Mouse (Mus musculus) heart, adult 9 months (tissue): ENCODE results near the gene Pitpnm1.

ENCODE experiments used
- DNase-seq, 2 experiments: peaks; one replicate each; pipeline ENCODE4 v3.0.0; 2022; ENCODE audit warnings: low spot score in 2 of 2

Gene Pitpnm1

GRCm38 (mm10) chr19:4095802-4096201 is 4.0 kb upstream of the Pitpnm1 start:
- no peak for DNase-seq

GRCm38 (mm10) chr19:4096642-4097440 is 3.0 kb upstream of the Pitpnm1 start, which contains the start of gene Cdk2ap2:
Gene Cdk2ap2, plus strand, starts transcription at chr19:4097182.
- DNase-seq = peak; percentile 98 to 100

DNA sequence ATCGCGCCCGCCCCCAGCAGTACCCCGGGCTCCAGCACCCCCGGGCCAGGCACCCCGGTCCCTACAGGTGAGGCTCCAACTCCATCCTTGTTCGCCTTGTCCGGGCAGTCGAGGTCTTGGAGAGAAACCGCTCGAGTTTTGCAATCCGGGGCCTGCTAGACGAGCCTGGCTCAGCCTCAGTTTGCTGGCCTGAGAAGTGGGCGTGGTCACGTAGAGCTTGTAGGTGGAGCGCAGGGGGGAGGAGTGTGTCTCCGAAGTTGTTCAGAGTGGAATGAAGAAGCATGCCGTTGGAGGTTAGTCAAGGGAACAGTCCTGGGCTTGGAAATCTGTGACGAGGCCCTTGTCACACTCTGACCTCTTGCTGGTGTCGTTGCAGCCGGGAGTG is 2.4 kb upstream of the Pitpnm1 start:
- DNase-seq = no peak

- no peak for DNase-seq
These were observed 1.4 kb upstream of the Pitpnm1 start for GRCm38 (mm10) chr19:4098426-4098825.

DNA sequence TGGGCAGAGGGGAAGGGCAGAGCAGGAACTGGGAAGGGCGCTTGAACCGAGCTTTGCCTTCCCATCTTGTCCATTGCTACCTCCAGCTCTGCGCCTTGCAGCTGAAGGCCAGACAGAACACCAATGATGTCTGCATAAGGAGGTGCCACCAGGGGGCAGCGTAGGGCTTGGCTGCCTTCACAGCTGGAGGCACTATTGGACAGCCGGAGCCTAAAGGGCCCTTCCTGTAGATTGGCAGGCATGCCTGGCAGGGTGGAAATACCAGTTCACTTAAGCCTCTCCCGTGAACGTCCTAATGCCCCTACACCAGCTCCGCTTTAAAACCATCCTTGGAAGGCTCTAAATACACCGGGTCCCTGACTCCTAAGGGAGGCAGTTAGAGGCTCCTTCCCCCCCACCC is 742 bp upstream of the Pitpnm1 start:
- peak; percentile 86 to 93 for DNase-seq

- DNase-seq = peak in 1 of 2 experiments; percentile 29
These were observed 992 bp downstream of the Pitpnm1 start for GRCm38 (mm10) chr19:4100718-4101261.

GRCm38 (mm10) chr19:4101466-4101865 is 1.7 kb downstream of the Pitpnm1 start:
- no peak for DNase-seq

GRCm38 (mm10) chr19:4102049-4102448 is 2.3 kb downstream of the Pitpnm1 start:
- DNase-seq = no peak

DNA sequence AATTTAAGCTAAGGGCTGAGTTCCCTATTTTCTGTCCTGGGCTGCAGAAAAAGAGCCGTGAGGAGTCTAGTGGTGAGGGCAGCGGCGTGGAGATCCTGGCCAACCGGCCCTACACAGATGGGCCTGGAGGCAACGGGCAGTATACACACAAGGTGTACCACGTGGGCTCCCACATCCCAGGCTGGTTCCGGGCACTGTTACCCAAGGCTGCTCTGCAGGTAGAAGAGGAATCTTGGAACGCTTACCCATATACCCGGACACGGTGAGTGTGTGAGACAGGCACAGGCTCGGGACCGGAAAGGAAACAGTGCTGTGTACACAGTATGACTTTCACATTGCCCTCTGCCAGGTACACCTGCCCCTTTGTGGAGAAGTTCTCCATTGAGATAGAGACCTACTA is 2.8 kb downstream of the Pitpnm1 start:
- DNase-seq = no peak

DNA sequence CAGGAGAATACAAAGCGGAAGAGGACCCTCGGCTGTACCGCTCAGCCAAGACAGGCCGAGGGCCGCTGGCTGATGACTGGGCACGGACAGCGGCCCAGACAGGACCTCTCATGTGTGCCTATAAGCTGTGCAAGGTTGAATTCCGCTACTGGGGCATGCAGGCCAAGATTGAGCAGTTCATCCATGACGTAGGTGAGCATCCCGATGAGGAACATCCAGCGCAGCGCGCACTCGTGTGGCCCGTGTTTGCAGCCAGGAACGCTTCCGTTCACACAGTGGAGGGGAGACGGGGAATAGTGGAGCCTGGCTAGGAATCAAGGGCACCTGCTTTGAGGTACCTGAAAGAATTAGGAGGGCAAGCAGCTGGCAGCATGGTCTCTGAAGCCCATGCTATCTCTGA is 3.5 kb downstream of the Pitpnm1 start:
- DNase-seq = no peak

DNA sequence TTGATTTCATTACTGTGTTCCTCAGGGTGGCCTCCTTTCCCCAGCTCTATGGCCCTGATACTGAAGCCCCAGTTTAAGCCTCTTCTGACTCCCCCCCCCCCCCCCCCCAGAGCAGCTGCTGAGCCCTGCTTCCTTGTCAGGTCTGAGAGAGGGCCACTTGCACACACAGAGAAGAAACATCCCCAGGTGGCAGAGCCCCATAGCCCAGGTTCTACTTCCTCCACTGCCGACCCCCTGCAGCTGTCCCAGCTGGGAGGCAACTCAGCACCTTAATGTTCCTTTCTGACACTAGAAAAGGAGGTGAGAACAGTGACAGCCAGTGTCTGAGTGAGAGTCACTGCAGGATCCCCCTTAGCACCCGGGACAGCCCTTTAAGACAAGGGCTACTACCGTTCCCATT is 4.0 kb downstream of the Pitpnm1 start:
- DNase-seq = no peak

- DNase-seq = no peak
These were observed 4.9 kb downstream of the Pitpnm1 start for GRCm38 (mm10) chr19:4104675-4105194.

DNA sequence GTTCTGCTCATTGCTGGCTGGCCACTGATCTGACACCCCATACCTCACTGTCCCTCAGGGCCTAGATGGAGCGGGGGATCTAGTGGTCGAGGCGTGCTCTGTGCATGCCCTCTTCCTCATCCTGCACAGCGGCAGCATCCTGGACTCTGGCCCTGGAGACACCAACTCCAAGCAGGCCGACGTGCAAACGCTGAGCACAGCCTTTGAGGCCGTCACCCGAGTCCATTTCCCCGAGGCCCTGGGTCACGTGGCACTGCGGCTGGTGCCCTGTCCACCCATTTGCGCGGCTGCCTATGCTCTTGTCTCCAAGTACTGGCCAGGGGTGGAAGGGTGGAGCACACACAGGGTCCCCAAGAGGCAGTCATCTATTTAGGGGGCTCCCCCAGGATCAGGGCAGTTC is 6.9 kb downstream of the Pitpnm1 start:
- DNase-seq = no peak

- DNase-seq = no peak
These were observed 8.7 kb downstream of the Pitpnm1 start for GRCm38 (mm10) chr19:4108535-4108934.

DNA sequence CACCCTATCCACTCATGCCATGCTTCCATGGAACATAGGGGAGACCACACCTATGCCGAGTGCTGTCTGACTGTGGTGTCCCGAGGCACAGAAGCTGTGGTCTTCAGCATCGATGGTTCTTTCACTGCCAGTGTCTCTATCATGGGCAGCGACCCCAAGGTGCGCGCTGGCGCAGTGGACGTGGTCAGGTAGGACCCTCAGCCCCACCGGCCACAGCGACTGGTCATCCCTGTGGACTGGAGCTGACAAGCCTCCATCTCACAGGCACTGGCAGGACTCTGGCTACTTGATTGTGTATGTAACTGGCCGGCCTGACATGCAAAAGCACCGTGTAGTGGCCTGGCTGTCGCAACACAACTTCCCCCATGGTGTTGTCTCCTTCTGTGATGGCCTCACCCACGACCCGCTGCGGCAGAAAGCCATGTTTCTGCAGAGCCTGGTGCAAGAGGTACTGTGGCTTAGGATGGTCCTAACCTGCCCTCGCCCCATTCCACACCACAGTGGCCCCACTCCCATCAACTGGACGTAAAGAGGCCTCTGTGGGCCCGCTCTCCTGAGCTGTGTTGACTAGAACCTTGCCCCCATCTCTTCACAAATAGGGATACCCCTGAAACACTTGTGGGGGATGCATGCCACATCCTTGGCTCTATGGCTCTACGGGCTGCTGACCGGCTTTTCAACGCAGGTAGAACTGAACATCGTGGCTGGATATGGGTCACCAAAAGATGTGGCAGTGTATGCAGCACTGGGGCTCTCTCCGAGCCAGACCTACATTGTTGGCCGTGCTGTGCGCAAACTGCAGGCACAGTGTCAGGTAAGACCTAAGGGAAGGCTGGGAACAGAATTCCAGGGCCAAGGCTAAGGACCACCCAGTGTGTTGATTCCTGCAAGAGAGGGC is 12.5 kb downstream of the Pitpnm1 start:
- DNase-seq = no peak

DNA sequence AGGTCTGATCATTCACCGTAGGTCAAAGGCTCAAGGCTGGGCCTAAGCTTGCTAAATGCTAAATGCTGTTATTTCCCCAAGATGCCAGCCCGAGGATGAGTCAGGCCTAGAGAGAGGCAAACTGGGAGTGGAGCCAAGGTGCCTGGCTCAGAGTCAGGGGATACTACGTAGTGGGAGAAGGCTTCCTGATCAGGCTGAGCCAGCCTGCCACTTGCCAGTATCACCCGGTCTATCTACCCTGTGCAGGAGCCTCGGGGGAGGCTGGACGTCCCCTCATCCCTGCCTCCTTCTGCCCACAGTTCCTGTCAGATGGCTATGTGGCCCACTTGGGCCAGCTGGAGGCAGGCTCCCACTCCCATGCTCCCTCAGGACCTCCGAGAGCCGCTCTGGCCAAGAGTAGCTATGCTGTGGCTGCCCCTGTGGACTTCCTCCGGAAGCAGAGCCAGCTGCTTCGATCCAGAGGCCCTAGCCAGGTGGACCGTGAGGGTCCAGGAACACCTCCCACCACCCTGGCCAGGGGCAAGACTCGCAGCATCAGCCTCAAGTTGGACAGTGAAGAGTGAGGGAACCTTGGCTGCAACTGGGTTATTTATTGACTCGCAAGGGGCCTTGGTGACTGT is 13.5 kb downstream of the Pitpnm1 start:
- peak; percentile 68 to 81 for DNase-seq

DNA sequence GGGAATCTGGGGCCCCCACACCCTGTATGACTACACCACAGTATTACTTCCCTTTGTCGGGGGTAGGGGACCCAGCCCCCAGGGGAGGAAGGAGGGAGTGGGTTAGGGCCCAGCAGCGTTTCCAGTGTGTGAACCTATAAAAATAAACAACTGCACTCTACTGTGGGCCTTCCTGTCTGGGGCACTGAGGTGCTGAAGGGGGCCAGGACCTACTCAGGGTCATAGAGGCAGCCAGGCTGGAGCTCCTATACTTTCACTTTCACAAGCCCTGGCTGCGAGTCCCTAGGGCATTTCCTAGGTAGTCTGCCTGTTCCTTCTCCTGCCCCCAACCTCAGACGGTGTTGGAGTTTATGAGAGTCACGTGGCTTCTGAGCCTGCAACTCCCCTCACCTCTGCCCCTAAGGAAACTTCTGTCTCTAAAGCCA is 14.0 kb downstream of the Pitpnm1 start:
- peak in 1 of 2 experiments; percentile 55 for DNase-seq

GRCm38 (mm10) chr19:4114551-4114950 is 14.8 kb downstream of the Pitpnm1 start:
- DNase-seq = no peak

DNA sequence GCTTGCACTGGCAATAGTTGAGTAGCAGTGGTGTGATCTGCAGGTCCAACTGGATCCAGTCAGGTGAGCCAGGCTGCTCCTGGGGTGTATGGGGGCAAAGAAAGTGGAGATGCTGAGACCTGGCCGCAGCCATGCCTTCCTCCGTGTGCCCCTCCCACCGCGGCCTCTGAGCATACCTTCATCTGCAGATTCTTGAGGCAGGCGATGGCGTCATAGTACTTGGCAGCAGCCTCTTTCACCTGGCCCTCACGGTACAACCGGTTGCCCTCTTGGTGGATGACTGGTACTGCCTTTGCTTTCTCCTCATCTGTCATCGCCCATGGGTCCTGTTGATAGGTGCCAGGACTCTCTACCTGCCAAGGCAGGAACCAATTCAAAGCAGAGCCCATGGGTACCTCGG is 15.3 kb downstream of the Pitpnm1 start:
- no peak for DNase-seq

DNA sequence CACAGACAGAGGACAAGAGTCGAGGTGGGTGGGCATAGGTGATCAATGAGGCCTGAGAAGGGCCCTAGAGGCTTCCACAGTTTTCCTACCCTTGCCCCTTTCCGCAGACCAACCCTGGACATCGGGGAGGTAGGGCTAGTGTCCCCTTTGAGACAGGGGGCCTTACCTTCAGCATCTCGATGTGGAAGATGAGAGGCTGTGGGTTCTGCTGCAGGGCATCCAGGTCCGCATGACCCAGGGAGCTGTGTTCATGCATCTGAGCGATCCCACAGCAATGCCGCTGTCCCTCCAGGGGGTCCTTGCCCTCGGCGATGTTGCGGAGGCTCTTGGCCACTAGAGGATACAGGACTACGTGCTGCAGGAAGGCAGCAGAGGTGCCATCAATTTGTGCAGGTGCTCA is 16.0 kb downstream of the Pitpnm1 start:
- DNase-seq = no peak

DNA sequence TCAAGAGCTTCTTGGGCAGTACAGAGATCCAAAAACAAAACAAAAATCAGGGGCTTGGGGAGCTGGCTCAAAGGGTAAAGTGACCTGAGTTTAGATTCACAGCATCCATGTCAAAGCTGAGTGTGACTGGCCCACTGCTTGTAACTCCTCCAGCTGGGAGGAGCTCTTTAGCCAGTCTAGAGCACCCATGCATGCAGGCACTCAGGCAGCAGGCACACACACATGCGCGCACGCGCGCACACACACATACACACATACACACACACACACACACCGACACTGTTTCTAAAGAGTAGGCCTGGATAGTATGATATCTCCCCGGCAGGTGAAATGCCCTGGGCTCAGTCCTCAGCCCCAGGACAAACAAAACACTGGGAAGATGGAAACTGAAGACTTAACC is 17.2 kb downstream of the Pitpnm1 start:
- no peak for DNase-seq

GRCm38 (mm10) chr19:4118350-4118749 is 18.6 kb downstream of the Pitpnm1 start:
- DNase-seq = no peak
